Mouse (Mus musculus): ENCODE measurements around the gene Cmtm6.

GRCm38 (mm10) chr9:114747012-114747411 is 16.1 kb downstream of the Cmtm6 start:
- no peak for TF ChIP-seq POLR2A (IDR thresholded peaks at IDR 0.05; ENCODE audit: extremely low read depth, insufficient read depth, low read length)
- no peak for TF ChIP-seq CTCF (IDR thresholded peaks at IDR 0.05; ENCODE audit: low read depth, low read length)

Data from liver, adult 2 months (tissue).